Mouse (Mus musculus): ENCODE data around the gene Ttpal. TPM values are rescaled to one million over a fixed set of nuclear protein-coding genes. Genes with fewer than 3 reads are reported as not detected.
"Not testable (repeated sequence)": the region's sequence is repeated elsewhere in the genome, so short reads cannot be mapped to it uniquely, and the experiment has no call there.

The Ttpal gene
- total RNA-seq, 2 experiments from 2014 or later, result 13.6 to 13.9 TPM

- intact Hi-C loops (cut with DNase I), result no loop called here
- DNase-seq, result no peak
Measured at GRCm38 (mm10) chr2:163617232-163617863, 15.2 kb downstream of the Ttpal start.

DNA sequence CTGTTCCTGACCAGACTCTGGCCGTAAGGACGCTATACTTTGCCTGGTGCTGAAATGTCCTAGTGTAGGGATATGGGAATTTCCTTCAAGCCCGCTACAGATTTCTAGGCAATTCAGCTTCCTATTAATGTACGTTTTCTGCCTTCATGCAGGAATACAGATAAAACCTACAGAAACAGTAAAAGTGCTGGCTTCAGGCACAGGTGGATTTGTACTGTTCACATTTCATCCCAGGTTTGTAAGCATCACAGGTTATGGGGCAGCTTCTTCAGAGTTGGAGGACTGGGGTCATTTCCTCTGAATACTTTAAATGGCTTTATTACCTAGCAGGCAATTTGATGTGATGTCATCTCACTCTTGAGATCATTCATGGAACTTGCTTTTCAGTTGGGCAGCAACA lies 15.8 kb downstream of the Ttpal start:
- intact Hi-C loops (cut with DNase I), result no loop called here
- no peak for DNase-seq

GRCm38 (mm10) chr2:163620451-163620850 lies 18.3 kb downstream of the Ttpal start:
- intact Hi-C loops (cut with DNase I), result no loop called here
- no peak for DNase-seq

GRCm38 (mm10) chr2:163621401-163621800 lies 19.3 kb downstream of the Ttpal start:
- intact Hi-C loops (cut with DNase I), result loop anchor here (1.0 kb wide), 1 partner anchor 18 kb away; no protein-coding TSS in a partner anchor
- not testable (repeated sequence) for DNase-seq

GRCm38 (mm10) chr2:163631223-163631622 lies 29.1 kb downstream of the Ttpal start:
- intact Hi-C loops (cut with DNase I), result no loop called here
- DNase-seq, result no peak

GRCm38 (mm10) chr2:163631715-163632114 lies 29.6 kb downstream of the Ttpal start:
- no peak for DNase-seq
- intact Hi-C loops (cut with DNase I), result no loop called here

DNA sequence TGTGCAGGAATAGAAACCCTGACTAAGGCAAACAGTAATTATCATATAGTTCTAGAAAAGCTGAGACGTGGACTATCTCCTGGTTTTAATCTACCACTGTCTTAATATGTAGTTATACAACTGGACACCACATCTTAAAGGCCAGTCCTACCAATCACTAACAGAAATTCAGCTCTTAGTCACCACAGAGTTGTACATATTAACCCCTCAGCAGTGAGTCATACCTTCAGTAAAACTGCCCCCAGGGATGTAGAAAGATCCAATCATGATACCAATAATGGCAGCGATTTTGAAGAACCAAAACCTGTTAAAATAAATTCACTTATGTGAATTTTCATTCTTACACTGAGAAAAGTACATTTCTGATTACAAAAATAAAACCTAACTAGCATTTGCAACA lies 32.1 kb downstream of the Ttpal start:
- DNase-seq, result no peak
- intact Hi-C loops (cut with DNase I), result no loop called here

GRCm38 (mm10) chr2:163636057-163636456 lies 33.9 kb downstream of the Ttpal start:
- intact Hi-C loops (cut with DNase I), result loop anchor here (5.0 kb wide), 1 partner anchor 34 kb away; the partner anchor contains the start of gene Ttpal

DNA sequence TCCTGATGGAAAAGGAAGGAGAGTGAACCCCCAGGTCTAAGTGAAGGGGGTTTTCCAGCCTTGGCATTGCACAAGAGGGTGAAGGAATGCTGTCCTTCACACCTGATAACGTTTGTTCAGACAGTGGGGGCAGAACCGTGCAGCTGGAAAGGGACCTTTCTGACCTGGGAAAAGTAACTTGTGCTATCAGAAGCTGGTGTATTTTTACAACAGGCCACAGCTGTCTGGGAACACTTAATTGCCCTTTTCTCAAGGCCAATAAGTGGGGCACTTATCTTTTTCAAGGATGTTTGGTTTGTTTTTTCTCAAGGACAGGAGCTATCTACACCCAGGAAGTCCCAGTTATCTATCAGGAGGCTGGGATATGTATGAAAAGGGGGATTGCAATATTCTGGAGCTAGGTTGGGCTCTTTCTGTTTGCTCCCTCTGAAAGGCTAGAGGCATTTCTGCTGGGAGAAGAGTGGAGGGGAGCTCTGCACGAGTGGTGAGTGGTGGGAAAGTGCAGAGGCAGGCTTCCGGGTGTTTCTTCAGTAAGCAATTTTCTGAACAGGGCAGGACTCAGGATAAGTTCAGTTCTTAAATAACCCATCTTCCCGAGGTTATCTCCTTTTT lies 35.6 kb downstream of the Ttpal start:
- DNase-seq, result no peak
- intact Hi-C loops (cut with DNase I), result loop anchor here (5.0 kb wide), 1 partner anchor 35 kb away; the partner anchor contains the start of gene Ttpal

More at GRCm38 (mm10) chr2:163636057-163636456, 33.9 kb downstream of the Ttpal start:
- no peak for DNase-seq

- DNase-seq, result no peak
- intact Hi-C loops (cut with DNase I), result loop anchor here (10.0 kb wide), 1 partner anchor 144 kb away; no protein-coding TSS in a partner anchor
Measured at GRCm38 (mm10) chr2:163640493-163640892, 38.4 kb downstream of the Ttpal start.

GRCm38 (mm10) chr2:163641681-163642080 lies 39.6 kb downstream of the Ttpal start:
- intact Hi-C loops (cut with DNase I), result loop anchor here (10.0 kb wide), 1 partner anchor 143 kb away; no protein-coding TSS in a partner anchor
- no peak for DNase-seq

DNA sequence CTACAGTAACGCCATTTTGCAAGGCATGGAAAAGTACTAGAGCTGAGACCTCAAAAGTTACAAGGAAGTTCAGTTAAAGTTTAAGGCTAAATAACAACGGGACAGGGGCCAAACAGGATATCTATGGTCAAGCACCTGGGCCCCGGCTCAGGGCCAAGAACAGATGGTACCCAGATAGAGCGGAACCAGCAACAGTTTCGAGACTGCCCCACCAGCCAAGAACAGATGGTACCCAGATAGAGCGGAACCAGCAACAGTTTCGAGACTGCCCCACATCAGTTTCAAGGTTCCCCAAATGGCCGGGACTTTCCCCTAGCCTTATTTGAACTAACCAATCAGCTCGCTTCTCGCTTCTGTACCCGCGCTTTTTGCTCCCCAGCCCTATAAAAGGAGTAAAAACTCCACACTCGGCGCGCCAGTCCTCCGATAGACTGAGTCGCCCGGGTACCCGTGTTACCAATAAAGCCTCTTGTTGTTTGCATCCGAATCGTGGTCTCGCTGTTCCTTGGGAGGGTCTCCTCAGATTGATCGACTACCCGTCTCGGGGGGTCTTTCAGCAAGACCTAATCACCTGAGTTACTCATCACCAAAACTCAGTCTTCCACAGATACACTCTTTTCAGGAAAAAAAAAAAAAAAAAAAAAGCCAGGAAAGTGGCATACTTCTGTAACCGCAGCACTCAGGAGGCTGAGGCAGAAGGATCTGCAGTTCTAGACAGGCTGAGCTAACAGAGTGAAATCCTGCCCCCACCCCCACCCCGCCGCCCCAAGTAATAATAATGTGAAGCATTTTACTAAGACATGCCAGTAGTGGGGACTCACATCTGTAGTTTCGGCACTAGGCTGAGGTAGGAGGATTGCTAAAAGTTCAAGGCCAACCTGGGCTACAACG lies 40.8 kb downstream of the Ttpal start:
- peak; percentile 44 to 58 for DNase-seq
- intact Hi-C loops (cut with DNase I), result loop anchor here (10.0 kb wide), 1 partner anchor 142 kb away; no protein-coding TSS in a partner anchor

- intact Hi-C loops (cut with DNase I), result loop anchor here (10.0 kb wide), 1 partner anchor 141 kb away; no protein-coding TSS in a partner anchor
- DNase-seq, result no peak
Measured at GRCm38 (mm10) chr2:163643576-163643971, 41.5 kb downstream of the Ttpal start.

DNA sequence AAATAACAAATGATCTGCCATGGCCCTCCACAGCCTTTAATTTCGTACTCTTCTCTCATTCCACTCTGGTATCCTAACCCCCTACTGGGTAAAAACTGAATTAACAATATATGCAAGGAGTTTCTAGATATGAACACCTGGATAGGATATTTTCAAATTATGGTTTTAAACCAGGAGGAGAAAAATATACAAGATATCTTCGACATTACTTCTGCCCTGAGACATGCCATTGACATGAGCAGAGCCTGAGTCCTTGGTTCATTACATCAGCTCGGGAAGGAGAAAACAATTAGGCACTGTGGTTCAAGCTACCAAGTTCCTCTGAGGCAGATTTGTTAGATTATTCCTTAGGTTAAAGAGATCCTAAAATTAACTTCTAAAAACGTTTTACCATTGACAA lies 41.9 kb downstream of the Ttpal start:
- intact Hi-C loops (cut with DNase I), result loop anchor here (2.0 to 10.0 kb wide), 2 partner anchors 75 to 141 kb away; no protein-coding TSS in a partner anchor
- no peak for DNase-seq

DNA sequence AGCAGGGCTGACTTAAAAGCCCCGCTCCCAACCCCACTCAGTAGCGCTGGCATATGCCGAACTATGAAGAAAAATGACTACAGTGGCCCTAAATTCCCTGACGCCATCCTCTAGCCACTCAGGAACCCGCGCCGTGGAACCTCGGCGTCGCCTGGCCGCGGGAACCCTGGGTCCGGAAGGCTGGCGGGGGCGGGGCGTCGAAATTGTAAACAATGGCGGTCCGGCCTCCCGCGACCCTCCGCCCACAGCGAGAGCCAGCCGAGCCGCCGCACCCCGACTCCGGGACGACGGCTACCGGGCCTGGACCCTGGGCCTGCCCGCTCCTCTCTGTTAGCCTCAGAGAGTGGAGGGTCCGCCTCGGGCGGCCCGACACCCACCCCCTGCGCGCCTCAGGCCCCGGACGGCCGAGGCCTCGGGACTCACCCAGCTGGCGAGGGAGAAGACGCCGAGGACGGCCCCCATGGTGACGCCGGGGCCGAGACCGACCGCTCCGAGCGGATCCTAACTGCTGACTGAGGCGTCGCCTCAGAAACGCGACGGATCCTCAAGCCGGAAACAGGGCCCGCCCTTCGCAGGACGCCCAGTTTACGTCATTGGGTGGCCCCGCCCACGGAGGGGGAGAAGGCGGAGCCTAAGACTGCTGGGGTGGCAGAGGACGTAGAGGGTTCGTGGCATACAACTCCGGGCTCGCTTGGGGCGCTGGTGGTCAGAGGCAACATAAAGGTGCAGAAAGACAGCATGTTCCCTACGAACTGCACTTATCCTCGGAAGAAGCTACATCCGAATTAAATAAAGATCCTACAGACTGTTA lies 42.7 kb downstream of the Ttpal start, which contains the start of gene Serinc3:
Serinc3 (minus strand) TSS at position 557 of the 811 bp plus-strand sequence.
- intact Hi-C loops (cut with DNase I), result loop anchor here (2.0 to 10.0 kb wide), 2 partner anchors 74 to 140 kb away; no protein-coding TSS in a partner anchor
- peak; percentile 99 to 100 for DNase-seq

DNA sequence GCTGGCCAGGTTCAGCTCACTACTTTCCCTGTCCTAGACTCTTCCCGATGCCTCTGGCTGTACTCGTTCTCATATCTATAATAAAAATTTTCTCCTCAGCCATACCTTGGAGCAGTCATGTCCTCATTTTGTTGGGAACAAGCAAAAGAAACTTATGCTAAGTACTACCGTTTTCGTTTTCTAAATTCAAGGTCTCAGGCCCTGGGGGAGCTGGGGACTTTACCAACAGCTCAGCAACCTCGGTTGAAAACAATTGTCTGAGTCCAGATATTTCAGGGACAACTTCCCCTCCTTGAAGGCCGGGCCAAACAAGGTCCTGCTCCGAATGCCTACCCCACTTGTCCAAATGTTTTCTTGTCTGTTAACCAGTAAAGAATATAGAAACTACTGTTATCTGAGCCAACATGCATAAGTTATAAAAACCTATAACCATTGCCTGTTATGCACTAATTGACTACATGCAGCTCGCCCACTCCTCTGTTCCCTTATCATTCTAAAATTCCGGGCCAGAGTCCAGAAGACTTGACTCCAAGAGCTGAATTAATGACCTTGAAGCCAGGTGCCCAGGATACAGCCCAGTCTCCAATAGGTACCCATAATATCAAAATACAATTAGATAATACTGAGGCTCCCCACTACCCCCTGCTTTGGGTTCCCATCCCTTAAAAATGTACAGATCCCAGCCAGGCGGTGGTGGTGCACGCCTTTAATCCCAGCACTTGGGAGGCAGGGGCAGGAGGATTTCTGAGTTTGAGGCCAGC lies 43.8 kb downstream of the Ttpal start:
- no peak for DNase-seq
- intact Hi-C loops (cut with DNase I), result loop anchor here (2.0 to 10.0 kb wide), 2 partner anchors 73 to 139 kb away; no protein-coding TSS in a partner anchor

DNA sequence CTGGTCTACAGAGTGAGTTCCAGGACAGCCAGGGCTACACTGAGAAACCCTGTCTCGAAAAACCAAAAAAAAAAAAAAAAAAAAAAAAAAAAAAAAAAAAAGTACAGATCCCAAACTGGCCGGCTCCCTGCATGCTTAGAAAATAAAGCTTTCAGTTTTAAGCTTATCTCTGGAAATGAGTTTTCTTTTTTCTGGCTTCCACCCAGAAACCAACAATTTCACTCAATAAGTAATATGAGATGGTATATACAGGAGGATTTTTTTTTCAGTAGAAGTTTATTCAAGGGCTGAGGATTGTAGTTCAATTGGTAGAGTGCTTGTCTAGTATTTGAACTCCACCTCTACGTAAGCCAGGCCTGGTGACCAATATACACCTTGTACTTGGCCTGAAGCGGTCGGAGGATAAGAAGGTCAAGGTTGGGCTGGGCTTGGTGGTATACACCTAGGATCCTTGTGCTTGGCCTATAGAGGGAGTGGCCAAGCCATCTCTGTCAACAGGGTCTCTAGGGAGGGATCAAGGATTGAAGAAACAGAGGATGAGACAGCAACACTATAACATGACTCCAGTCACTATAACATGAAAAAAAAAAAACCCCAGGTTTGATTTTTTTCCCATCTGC lies 44.5 kb downstream of the Ttpal start:
- intact Hi-C loops (cut with DNase I), result loop anchor here (10.0 kb wide), 1 partner anchor 138 kb away; no protein-coding TSS in a partner anchor
- DNase-seq, result no peak

DNA sequence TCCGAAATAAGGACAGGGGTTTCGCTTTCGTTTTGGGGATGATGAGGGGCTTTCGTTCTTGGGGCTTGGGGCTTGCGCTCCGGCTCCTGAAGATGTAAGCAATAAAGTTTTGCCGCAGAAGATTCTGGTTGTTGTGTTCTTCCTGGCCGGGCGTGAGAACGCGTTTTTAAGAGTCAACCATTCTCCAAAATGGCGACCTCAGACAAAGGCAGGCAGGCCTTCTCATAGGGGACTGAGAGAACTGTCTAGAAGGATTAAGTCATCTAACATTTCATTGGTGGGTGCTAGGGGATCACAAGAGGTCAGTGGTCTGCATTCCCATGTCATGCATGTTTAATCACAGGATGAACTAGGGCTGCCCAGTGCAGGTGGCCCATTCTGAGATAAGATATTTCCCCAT lies 53.6 kb downstream of the Ttpal start:
- DNase-seq, result not testable (repeated sequence)
- intact Hi-C loops (cut with DNase I), result loop anchor here (5.0 kb wide), 1 partner anchor 37 kb away; no protein-coding TSS in a partner anchor
